9 mouse cellular contexts compared by ENCODE assay signal in genomic region chr11:4203705-4204074, GRCm38 (mm10). TPM values are rescaled to one million over a fixed set of nuclear protein-coding genes. Genes with fewer than 3 reads are reported as not detected.
A peak's percentile ranks its signal among the peaks of the same experiment; 100 is the strongest.
DNase-seq lines count a peak whose midpoint lies in the region; ATAC-seq and TF ChIP-seq lines count a peak whose summit lies in the region.
"Had no signal": no experiment of that assay in that cellular context is flagged by ENCODE, and none has a peak within 500 bp of the region (broad histone marks: within the 10 kb centered on the region; RNA-seq: fewer than 3 reads in every experiment).

No protein-coding gene starts in this region.

- H3K27ac ChIP-seq in liver, embryonic 12.5 days: peak overlapping the region; percentile 33
- peak overlapping the region; percentile 75 for H3K27ac ChIP-seq in gastrocnemius, adult 2 months
- peak overlapping the region; percentile 70 for H3K27ac ChIP-seq in intestine, postnatal 0 days (ENCODE audit: low read depth, low read length)

- TF ChIP-seq CTCF in gastrocnemius, adult 2 months (IDR thresholded peaks at IDR 0.05): no peak
- no peak for TF ChIP-seq CTCF in intestine, postnatal 0 days (IDR thresholded peaks at IDR 0.05; ENCODE audit: low read depth)

- 35% methylated on average over 2 of the region's 2 CpGs for WGBS in liver, embryonic 12.5 days (ENCODE audit: insufficient replicate concordance)
- 11% methylated on average over 2 of the region's 2 CpGs for WGBS in intestine, postnatal 0 days

- no peak for DNase-seq in liver
- peak; percentile 83 for DNase-seq in gastrocnemius, adult 2 months
- DNase-seq in lung, postnatal 25 days (ENCODE audit: low spot score): peak; percentile 88
- DNase-seq in Muller cell, postnatal 12 days (ENCODE audit: inconsistent ontology term): no peak
- no peak for DNase-seq in embryo, embryonic 9.5 days (ENCODE audit: extremely low spot score)

- intact Hi-C loops in gastrocnemius, adult 2 months (cut with DNase I): no loop called here

- H3K4me2 ChIP-seq in liver, embryonic 12.5 days: no peak overlapping the region
- H3K4me2 ChIP-seq in intestine, postnatal 0 days (replicated peaks; ENCODE audit: low read depth): peak overlapping the region; percentile 4

- H3K9ac ChIP-seq in liver, embryonic 12.5 days: peak overlapping the region; percentile 4; the same call in 1 of the 2 replicates
- no peak overlapping the region for H3K9ac ChIP-seq in intestine, postnatal 0 days (ENCODE audit: low read depth, low read length)

- no peak overlapping the region for H3K4me3 ChIP-seq in liver, embryonic 12.5 days
- H3K4me3 ChIP-seq in gastrocnemius, adult 2 months: 0 out of 2 replicates have a peak overlapping the region, but pooled peaks have one; percentile 0
- H3K4me3 ChIP-seq in intestine, postnatal 0 days (ENCODE audit: low read depth, low read length): no peak overlapping the region

- H3K4me1 ChIP-seq in liver, embryonic 12.5 days: peaks cover 21% of the 10 kb centered on the region
- H3K4me1 ChIP-seq in intestine, postnatal 0 days (replicated peaks; ENCODE audit: control insufficient read depth, insufficient read depth, low read length): peaks cover 3% of the 10 kb centered on the region; the same call in 1 of the 2 replicates

- no peak for ATAC-seq in liver, embryonic 12.5 days
- peak; percentile 87 for ATAC-seq in intestine, postnatal 0 days
- ATAC-seq in granulocyte monocyte progenitor cell, adult 5-6 weeks (replicated peaks; ENCODE audit: poor library complexity, severe bottlenecking): no peak
- ATAC-seq: Patski had no signal

- peaks cover 16% of the 10 kb centered on the region for H3K36me3 ChIP-seq in liver, embryonic 12.5 days
- H3K36me3 ChIP-seq in intestine, postnatal 0 days (ENCODE audit: control insufficient read depth, insufficient read depth): peaks cover 29% of the 10 kb centered on the region

- H3K27me3 ChIP-seq in liver, embryonic 12.5 days (replicated peaks): no peaks in the 10 kb centered on the region
- H3K27me3 ChIP-seq in intestine, postnatal 0 days (replicated peaks; ENCODE audit: control insufficient read depth, insufficient read depth, low read length): no peaks in the 10 kb centered on the region
- H3K27me3 ChIP-seq: Patski had no signal

- no peaks in the 10 kb centered on the region for H3K9me3 ChIP-seq in liver, embryonic 12.5 days (replicated peaks)
- no peaks in the 10 kb centered on the region for H3K9me3 ChIP-seq in intestine, postnatal 0 days (ENCODE audit: control insufficient read depth)

RNA-seq across cellular contexts. Expression of gene Castor1, which starts 14.3 kb away (rescaled TPM):
- 2.1 and 2.3 TPM in 2 replicates for polyA plus RNA-seq in liver, embryonic 12.5 days (2016; fragmentation: Nextera tagmentation; extraction: Ambion mirVana)
- 1 to 10 TPM; 2.0 to 2.6 TPM for total RNA-seq in gastrocnemius, adult 2 months (2021)
- polyA plus RNA-seq in intestine, postnatal 0 days (2015; fragmentation: Nextera tagmentation; extraction: Ambion mirVana): 10.3 and 14.7 TPM in 2 replicates
- not detected in 2 replicates for total RNA-seq in granulocyte monocyte progenitor cell, adult 5-6 weeks (2014; fragmentation: Nextera tagmentation)
- total RNA-seq in granulocyte monocyte progenitor cell, adult 5-6 weeks (2017): 0.10 TPM in 1 of 2 replicates, not detected in the other

RNA-seq across cellular contexts. Expression of gene Tbc1d10a, which starts 17.1 kb away (rescaled TPM):
- 9.8 and 10.7 TPM in 2 replicates for polyA plus RNA-seq in liver, embryonic 12.5 days (2016; fragmentation: Nextera tagmentation; extraction: Ambion mirVana)
- total RNA-seq in gastrocnemius, adult 2 months (2021): 1 to 10 TPM; 3.1 to 5.2 TPM
- 37.2 and 40.8 TPM in 2 replicates for polyA plus RNA-seq in intestine, postnatal 0 days (2015; fragmentation: Nextera tagmentation; extraction: Ambion mirVana)
- total RNA-seq in granulocyte monocyte progenitor cell, adult 5-6 weeks (2014; fragmentation: Nextera tagmentation): 2.9 and 5.2 TPM in 2 replicates
- total RNA-seq in granulocyte monocyte progenitor cell, adult 5-6 weeks (2017): 5.4 and 9.7 TPM in 2 replicates

RNA-seq across cellular contexts. Expression of gene Osm, which starts 32.5 kb away (rescaled TPM):
- 0.48 and 0.55 TPM in 2 replicates for polyA plus RNA-seq in liver, embryonic 12.5 days (2016; fragmentation: Nextera tagmentation; extraction: Ambion mirVana)
- not detected for total RNA-seq in gastrocnemius, adult 2 months (2021)
- polyA plus RNA-seq in intestine, postnatal 0 days (2015; fragmentation: Nextera tagmentation; extraction: Ambion mirVana): 0.08 and 0.20 TPM in 2 replicates
- total RNA-seq in granulocyte monocyte progenitor cell, adult 5-6 weeks (2014; fragmentation: Nextera tagmentation): 6.4 and 10.8 TPM in 2 replicates
- 16.6 and 18.9 TPM in 2 replicates for total RNA-seq in granulocyte monocyte progenitor cell, adult 5-6 weeks (2017)
- polyA plus RNA-seq: Patski had no signal

RNA-seq across cellular contexts. Expression of gene Sf3a1, which starts 43.5 kb away (rescaled TPM):
- 41.7 and 42.1 TPM in 2 replicates for polyA plus RNA-seq in liver, embryonic 12.5 days (2016; fragmentation: Nextera tagmentation; extraction: Ambion mirVana)
- total RNA-seq in gastrocnemius, adult 2 months (2021): 10 to 100 TPM; 13.9 to 19.6 TPM
- polyA plus RNA-seq in intestine, postnatal 0 days (2015; fragmentation: Nextera tagmentation; extraction: Ambion mirVana): 15.7 and 16.5 TPM in 2 replicates
- 65.9 and 92.2 TPM in 2 replicates for total RNA-seq in granulocyte monocyte progenitor cell, adult 5-6 weeks (2014; fragmentation: Nextera tagmentation)
- total RNA-seq in granulocyte monocyte progenitor cell, adult 5-6 weeks (2017): 31.2 and 35.6 TPM in 2 replicates

RNA-seq across cellular contexts. Expression of gene Ccdc157, which starts 43.6 kb away (rescaled TPM):
- polyA plus RNA-seq in liver, embryonic 12.5 days (2016; fragmentation: Nextera tagmentation; extraction: Ambion mirVana): 1.4 and 1.5 TPM in 2 replicates
- total RNA-seq in gastrocnemius, adult 2 months (2021): 1 to 10 TPM; 3.2 to 3.4 TPM
- polyA plus RNA-seq in intestine, postnatal 0 days (2015; fragmentation: Nextera tagmentation; extraction: Ambion mirVana): 1.1 and 1.7 TPM in 2 replicates
- total RNA-seq in granulocyte monocyte progenitor cell, adult 5-6 weeks (2014; fragmentation: Nextera tagmentation): 0.28 and 0.73 TPM in 2 replicates
- 0.21 and 0.69 TPM in 2 replicates for total RNA-seq in granulocyte monocyte progenitor cell, adult 5-6 weeks (2017)

Comparison
In these comparisons a context has a peak if more than half of its experiments do, and no peak if none do; other contexts are left out.
1. DNase-seq: peak in gastrocnemius, adult 2 months (single experiment) and lung, postnatal 25 days (single experiment); none in liver (single experiment), Muller cell, postnatal 12 days (single experiment) and embryo, embryonic 9.5 days (single experiment).
2. RNA of gene Osm, which starts 32.5 kb away (total RNA-seq): 6.4 to 18.9 TPM in granulocyte monocyte progenitor cell, adult 5-6 weeks; not detected in gastrocnemius, adult 2 months; every median in the first group is over 4 times any median in the second.
3. Peak in every context shown above with its lines, with median percentiles within 50 percentile points of each other: H3K27ac ChIP-seq.